Mouse (Mus musculus) intestine, postnatal 0 days (tissue): Measurements from ENCODE around the gene Phip. TPM values are rescaled to one million over a fixed set of nuclear protein-coding genes. Genes with fewer than 3 reads are reported as not detected.

Source experiments
- ATAC-seq: fragments of 200-750 bp; cut with Nextera tagmentation; 2 replicates; pipeline ENCODE4 v1.8.0; 2017; ENCODE audit warnings: mild to moderate bottlenecking, moderate TSS enrichment, moderate library complexity
- H3K27ac ChIP-seq: fragments of 300-500 bp; sonication (generic); 2 replicates; pipeline ENCODE4 v1.5.1; 2014; ENCODE audit warnings: mild to moderate bottlenecking, low read depth, low read length, moderate library complexity
- H3K27me3 ChIP-seq: fragments of 300-500 bp; sonication (generic); replicated peaks from 2 replicates; pipeline ENCODE4 v1.6.1; 2014; ENCODE audit warnings: low read length, mixed read lengths; ENCODE audit not compliant: control insufficient read depth, insufficient read depth
- H3K36me3 ChIP-seq: fragments of 300-500 bp; sonication (generic); 2 replicates; pipeline ENCODE4 v1.6.1; 2014; ENCODE audit warnings: mild to moderate bottlenecking, moderate library complexity; ENCODE audit not compliant: control insufficient read depth, insufficient read depth
- H3K4me1 ChIP-seq: fragments of 300-500 bp; sonication (generic); replicated peaks from 2 replicates; pipeline ENCODE4 v1.6.1; 2014; ENCODE audit warnings: antibody characterized with exemption, low read length, mixed read lengths; ENCODE audit not compliant: control insufficient read depth, insufficient read depth
- H3K4me2 ChIP-seq: fragments of 300-500 bp; sonication (generic); replicated peaks from 2 replicates; pipeline ENCODE4 v1.6.1; 2014; ENCODE audit warnings: low read depth, mild to moderate bottlenecking, moderate library complexity
- H3K4me3 ChIP-seq: fragments of 300-500 bp; sonication (generic); 2 replicates; pipeline ENCODE4 v1.5.1; 2014; ENCODE audit warnings: low read depth, low read length
- H3K9ac ChIP-seq: fragments of 300-500 bp; sonication (generic); 2 replicates; pipeline ENCODE4 v1.6.1; 2014; ENCODE audit warnings: mild to moderate bottlenecking, low read depth, low read length
- H3K9me3 ChIP-seq: fragments of 300-500 bp; sonication (generic); 2 replicates; pipeline ENCODE4 v1.6.1; 2016; ENCODE audit warnings: mixed run types; ENCODE audit not compliant: control insufficient read depth
- CTCF ChIP-seq: sonication (generic); IDR thresholded peaks from 2 replicates; pipeline ENCODE4 v1.5.1; 2016; ENCODE audit warnings: low read depth, mild to moderate bottlenecking, control low read depth, antibody characterized with exemption, moderate library complexity
- WGBS: fragments of 180-500 bp; shearing (Covaris S2); extraction: QIAGEN DNeasy Blood & Tissue Kit; methylation state at CpG from one replicate; pipeline ENCODE4 v1.1.7; 2014; 5-methylcytosine and 5-hydroxymethylcytosine counted together
- polyA plus RNA-seq: library from polyadenylated mRNA; unstranded; fragments of >200 nt; fragmentation: Nextera tagmentation; extraction: Ambion mirVana; gene quantifications from 2 replicates; pipeline ENCODE4 v1.2.1, GENCODE M21; 2015

Gene Phip
- polyA plus RNA-seq, 1 experiment from 2014 or later: 19.7 TPM

DNA sequence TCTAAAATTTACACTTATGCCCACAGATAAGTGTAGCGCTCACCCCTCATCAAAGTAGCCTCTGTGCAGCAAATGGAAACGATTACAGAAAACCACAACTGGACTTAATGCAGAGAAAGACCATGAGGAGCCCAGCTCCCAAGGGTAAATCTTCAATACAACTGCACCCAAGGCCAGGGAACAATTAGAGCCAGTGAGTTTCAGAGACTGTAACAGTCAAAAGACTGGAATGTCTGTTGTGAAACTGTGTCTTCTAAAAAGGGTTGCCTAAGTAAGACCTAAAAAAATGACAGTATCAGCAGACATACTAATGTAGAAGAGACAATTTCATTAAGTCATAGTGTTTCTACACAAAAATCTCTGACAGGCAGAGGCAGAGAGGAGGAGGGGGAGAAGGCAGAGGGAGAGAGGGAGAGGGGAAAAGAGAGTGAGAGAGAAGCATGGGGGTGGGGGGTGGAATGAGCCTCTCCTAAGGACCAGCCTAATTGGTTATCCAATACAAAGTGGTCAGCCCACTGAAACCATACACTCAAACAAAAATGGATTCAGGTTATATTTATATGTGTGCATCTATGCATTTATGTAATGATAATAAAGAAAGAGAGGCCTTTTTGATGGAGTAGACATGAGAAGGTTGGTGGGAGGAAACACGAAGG is 113.4 kb downstream of the Phip start:
- H3K4me1 ChIP-seq: no peaks in the 10 kb centered on the region; the same call in 1 of the 2 replicates
- ATAC-seq: no peak
- no peak overlapping the region for H3K27ac ChIP-seq
- H3K9ac ChIP-seq: no peak overlapping the region
- no peak for TF ChIP-seq CTCF
- H3K36me3 ChIP-seq: no peaks in the 10 kb centered on the region
- no peaks in the 10 kb centered on the region for H3K9me3 ChIP-seq
- no peak overlapping the region for H3K4me3 ChIP-seq
- H3K27me3 ChIP-seq: no peaks in the 10 kb centered on the region
- whole genome bisulfite sequencing: 86% methylated on average over 3 of the region's 3 CpGs
- H3K4me2 ChIP-seq: no peak overlapping the region

DNA sequence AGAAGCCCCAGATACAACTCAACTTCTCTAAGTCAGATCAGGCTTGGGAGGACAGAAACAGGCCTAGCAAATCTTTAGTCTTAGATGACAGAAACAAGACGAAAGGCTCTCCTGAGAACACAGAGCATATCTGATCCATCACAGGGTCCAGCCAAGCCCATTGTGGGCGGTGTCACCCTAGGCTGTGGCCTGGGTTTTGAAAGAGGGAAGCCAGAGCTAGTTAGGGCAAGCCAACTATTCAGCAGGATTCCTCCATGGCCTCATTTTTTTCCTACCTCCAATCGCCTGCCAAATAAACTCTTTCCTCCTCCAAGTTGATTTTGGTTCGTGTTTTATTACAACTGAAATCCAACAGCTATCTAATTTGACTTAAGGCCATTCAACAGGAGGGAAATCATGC is 114.0 kb downstream of the Phip start:
- Histone ChIP-seq H3K9me3 (no peaks in the 10 kb centered on the region), H3K27me3 (no peaks in the 10 kb centered on the region), H3K27ac (no peak overlapping the region; the same call in 1 of the 2 replicates), H3K36me3 (no peaks in the 10 kb centered on the region), H3K4me2 (no peak overlapping the region), H3K4me3 (no peak overlapping the region), H3K9ac (no peak overlapping the region), H3K4me1 (no peaks in the 10 kb centered on the region; the same call in 1 of the 2 replicates)
- no peak for ATAC-seq
- WGBS: 73% methylated on average over 4 of the region's 4 CpGs
- TF ChIP-seq CTCF: no peak

DNA sequence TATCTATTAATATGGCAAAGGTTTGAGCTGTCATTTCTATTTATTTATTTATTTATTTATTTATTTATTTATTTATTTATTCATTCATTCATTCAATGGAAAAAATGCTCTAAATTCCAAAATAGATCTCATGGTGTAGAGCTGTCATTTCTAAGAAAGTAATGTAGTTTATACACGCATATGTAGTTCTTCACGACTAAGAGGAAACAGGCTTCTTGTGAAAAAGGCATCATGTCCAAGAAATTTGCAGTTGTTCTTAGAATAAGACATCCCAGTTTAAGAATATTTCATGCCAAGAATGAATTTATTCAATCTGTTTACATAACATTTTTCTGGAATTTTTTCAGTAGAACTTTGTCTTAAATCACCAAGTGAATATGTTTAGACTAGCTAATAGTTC is 114.5 kb downstream of the Phip start:
- Histone ChIP-seq H3K27me3 (no peaks in the 10 kb centered on the region), H3K4me3 (no peak overlapping the region)
- no peak for ATAC-seq

DNA sequence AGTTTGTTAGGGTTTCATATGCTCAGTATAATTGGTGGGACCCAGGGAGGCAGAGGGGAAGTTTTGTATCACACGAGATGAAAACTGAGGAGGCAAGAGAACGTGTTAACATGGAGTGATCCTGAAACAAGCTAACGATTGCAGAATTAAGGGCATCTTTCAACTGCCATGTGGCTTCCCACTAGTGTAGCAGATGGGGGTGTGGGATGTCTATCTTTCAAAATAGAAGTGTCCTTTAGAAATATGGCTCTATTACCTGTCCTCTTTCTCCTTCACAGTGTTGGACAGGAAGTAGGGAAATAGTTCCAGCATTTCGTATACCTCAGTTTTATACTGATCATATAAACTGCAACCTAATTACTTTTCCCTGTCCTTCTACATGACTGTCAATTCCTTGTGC is 119.1 kb downstream of the Phip start:
- H3K4me2 ChIP-seq: no peak overlapping the region
- no peak for ATAC-seq
- H3K4me3 ChIP-seq: no peak overlapping the region
- H3K27ac ChIP-seq: no peak overlapping the region
- WGBS: 79% methylated on average over 4 of the region's 4 CpGs
- H3K9ac ChIP-seq: no peak overlapping the region
- no peaks in the 10 kb centered on the region for H3K36me3 ChIP-seq
- H3K9me3 ChIP-seq: no peaks in the 10 kb centered on the region
- TF ChIP-seq CTCF: no peak
- H3K27me3 ChIP-seq: no peaks in the 10 kb centered on the region
- no peaks in the 10 kb centered on the region for H3K4me1 ChIP-seq

More for the DNA sequence above, 114.5 kb downstream of the Phip start:
- no peak overlapping the region for H3K27ac ChIP-seq
- no peak overlapping the region for H3K4me2 ChIP-seq
- TF ChIP-seq CTCF: no peak
- H3K4me1 ChIP-seq: no peaks in the 10 kb centered on the region; the same call in 1 of the 2 replicates
- H3K36me3 ChIP-seq: no peaks in the 10 kb centered on the region
- 78% methylated on average over 2 of the region's 2 CpGs for WGBS
- H3K9ac ChIP-seq: no peak overlapping the region
- H3K9me3 ChIP-seq: no peaks in the 10 kb centered on the region

DNA sequence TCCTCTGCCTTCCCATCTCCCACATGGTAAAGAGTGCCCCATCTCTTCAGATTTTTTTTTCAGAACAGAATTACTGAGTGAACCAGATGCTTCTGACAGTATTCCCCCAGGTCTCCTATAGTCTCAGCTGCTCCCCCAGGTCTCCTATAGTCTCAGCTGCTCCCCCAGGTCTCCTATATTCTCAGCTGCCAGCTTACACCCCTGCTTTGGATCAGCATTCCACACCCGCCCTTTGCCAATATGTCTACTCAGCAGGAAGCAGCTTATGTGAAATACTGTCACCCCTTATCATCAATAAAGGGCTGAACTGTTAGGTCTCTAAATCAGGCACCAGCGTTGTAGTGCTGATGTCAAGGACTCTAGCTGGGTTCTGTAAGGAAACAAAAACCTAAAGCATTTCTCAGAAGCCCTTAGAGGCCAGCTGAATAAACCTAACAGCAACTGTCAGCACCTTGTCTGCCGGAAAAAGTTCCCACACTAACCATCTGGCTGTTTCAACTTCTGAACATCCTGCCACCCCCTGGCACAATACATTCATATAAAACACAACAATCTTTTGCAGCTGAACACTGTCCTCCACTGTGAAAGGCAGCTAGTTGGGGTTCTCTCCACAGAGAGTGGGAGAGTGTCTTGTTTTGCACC is 120.2 kb downstream of the Phip start:
- H3K9me3 ChIP-seq: no peaks in the 10 kb centered on the region
- no peak overlapping the region for H3K27ac ChIP-seq
- no peak for TF ChIP-seq CTCF
- H3K4me1 ChIP-seq: no peaks in the 10 kb centered on the region
- 35% methylated on average over 3 of the region's 3 CpGs for WGBS
- H3K4me2 ChIP-seq: no peak overlapping the region
- H3K4me3 ChIP-seq: no peak overlapping the region
- no peak overlapping the region for H3K9ac ChIP-seq
- H3K36me3 ChIP-seq: no peaks in the 10 kb centered on the region
- no peak for ATAC-seq
- H3K27me3 ChIP-seq: no peaks in the 10 kb centered on the region

DNA sequence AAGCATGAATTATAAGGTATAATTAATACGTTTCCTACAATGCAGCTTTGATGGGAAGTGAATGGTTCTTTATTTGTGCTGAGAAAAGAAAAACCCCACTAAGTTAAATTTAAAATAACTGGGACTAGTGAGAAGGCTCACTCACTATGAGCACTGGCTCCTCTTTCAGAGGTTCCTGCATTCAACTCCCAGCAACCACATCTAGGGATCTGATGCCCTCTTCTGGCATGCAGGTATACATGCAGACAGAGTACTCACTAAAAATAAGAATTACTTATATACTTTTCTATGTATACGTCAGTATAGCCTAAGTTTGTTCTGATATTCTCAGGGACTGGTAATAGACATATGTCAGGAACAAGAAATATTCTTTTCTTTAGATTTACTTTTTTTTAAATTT is 121.3 kb downstream of the Phip start:
- Histone ChIP-seq H3K4me3 (no peak overlapping the region), H3K9ac (no peak overlapping the region), H3K27me3 (no peaks in the 10 kb centered on the region), H3K9me3 (no peaks in the 10 kb centered on the region), H3K4me2 (no peak overlapping the region), H3K4me1 (no peaks in the 10 kb centered on the region), H3K36me3 (no peaks in the 10 kb centered on the region), H3K27ac (no peak overlapping the region)
- WGBS: 53% methylated on average over 2 of the region's 2 CpGs
- TF ChIP-seq CTCF: peak; percentile 69
- ATAC-seq: no peak
